Mouse (Mus musculus) midbrain, embryonic 16.5 days (tissue): Measurements from ENCODE around the gene Slc35d2. TPM values are rescaled to one million over a fixed set of nuclear protein-coding genes. Genes with fewer than 3 reads are reported as not detected.

Source experiments
- ATAC-seq: fragments of 200-750 bp; cut with Nextera tagmentation; 2 replicates; pipeline ENCODE4 v1.8.0; 2017; ENCODE audit warnings: moderate TSS enrichment
- H3K27ac ChIP-seq: fragments of 300-500 bp; sonication (generic); 2 replicates; pipeline ENCODE4 v1.5.1; 2014; ENCODE audit warnings: mild to moderate bottlenecking, low read length, mixed read lengths
- H3K27me3 ChIP-seq: fragments of 300-500 bp; sonication (generic); 2 replicates; pipeline ENCODE4 v1.6.1; 2014; ENCODE audit warnings: low read depth, low read length, mixed read lengths; ENCODE audit not compliant: control insufficient read depth, insufficient read depth
- H3K36me3 ChIP-seq: fragments of 300-500 bp; sonication (generic); 2 replicates; pipeline ENCODE4 v1.6.1; 2014; ENCODE audit warnings: mild to moderate bottlenecking, low read length, moderate library complexity, mixed read lengths; ENCODE audit not compliant: control insufficient read depth, insufficient read depth
- H3K4me1 ChIP-seq: fragments of 300-500 bp; sonication (generic); 2 replicates; pipeline ENCODE4 v1.6.1; 2014; ENCODE audit warnings: mild to moderate bottlenecking, low read length, mixed read lengths; ENCODE audit not compliant: control insufficient read depth, insufficient read depth
- H3K4me2 ChIP-seq: fragments of 300-500 bp; sonication (generic); 2 replicates; pipeline ENCODE4 v1.6.1; 2014; ENCODE audit warnings: mild to moderate bottlenecking, low read length, mixed read lengths
- H3K4me3 ChIP-seq: fragments of 300-500 bp; sonication (generic); 2 replicates; pipeline ENCODE4 v1.5.1; 2014; ENCODE audit warnings: low read depth, mild to moderate bottlenecking, low read length, moderate library complexity, mixed read lengths
- H3K9ac ChIP-seq: fragments of 300-500 bp; sonication (generic); 2 replicates; pipeline ENCODE4 v1.6.1; 2014; ENCODE audit warnings: low read depth, low read length, mixed read lengths
- H3K9me3 ChIP-seq: fragments of 300-500 bp; sonication (generic); replicated peaks from 2 replicates; pipeline ENCODE4 v1.6.1; 2014; ENCODE audit warnings: mild to moderate bottlenecking, low read length, mixed read lengths; ENCODE audit not compliant: control insufficient read depth, poor library complexity, severe bottlenecking
- WGBS: fragments of 180-500 bp; shearing (Covaris S2); extraction: QIAGEN DNeasy Blood & Tissue Kit; methylation state at CpG from one replicate; pipeline ENCODE4 v1.1.7; 2014; 5-methylcytosine and 5-hydroxymethylcytosine counted together
- polyA plus RNA-seq: library from polyadenylated mRNA; unstranded; fragments of >200 nt; fragmentation: Nextera tagmentation; extraction: Ambion mirVana; gene quantifications from 2 replicates; pipeline ENCODE4 v1.2.1, GENCODE M21; 2015

Slc35d2 gene
- polyA plus RNA-seq, 1 experiment from 2014 or later = 0.99 TPM

DNA sequence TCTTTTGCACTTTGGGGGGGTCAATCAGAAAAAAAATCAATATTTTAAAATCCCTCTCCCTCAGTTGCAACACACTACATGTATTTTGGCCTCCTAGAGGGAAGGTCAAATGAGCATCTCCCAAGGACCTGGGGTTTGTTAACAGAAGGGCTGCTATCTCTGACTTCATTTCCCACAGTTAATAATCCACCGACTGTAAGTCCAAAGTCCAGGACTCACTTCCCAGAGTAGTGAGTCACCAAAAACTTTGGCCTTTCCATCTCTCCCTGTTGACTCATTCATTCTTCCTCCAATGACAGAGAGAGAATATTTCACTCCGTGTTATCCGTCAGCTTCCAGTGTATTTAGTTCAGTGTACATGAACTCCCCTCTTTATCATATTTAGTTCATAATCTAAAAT, 23.5 kb downstream of the Slc35d2 start:
- WGBS = 91% methylated on average over 3 of the region's 3 CpGs
- no peaks in the 10 kb centered on the region for H3K27me3 ChIP-seq
- ATAC-seq = no peak

DNA sequence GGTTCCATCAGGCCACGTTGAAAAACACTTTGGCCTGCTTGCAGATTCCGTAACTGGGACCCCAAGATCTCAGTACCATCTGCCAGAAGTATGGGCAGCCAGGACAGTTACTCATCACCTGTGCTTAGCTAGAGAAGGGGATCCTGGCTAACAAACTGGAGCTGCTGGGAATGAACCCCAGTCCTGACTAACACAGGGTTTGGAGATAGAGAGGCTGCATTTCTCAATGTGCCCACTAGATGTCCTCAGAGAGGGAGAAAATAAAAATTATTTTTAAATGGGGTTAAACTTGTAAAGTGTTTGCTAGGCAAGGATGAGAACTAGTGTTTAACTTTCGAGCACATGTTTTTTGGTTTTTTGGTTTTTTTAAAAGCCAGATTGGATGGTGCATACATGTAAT, 29.0 kb downstream of the Slc35d2 start:
- H3K4me1 ChIP-seq = no peaks in the 10 kb centered on the region
- no peaks in the 10 kb centered on the region for H3K9me3 ChIP-seq
- no peak overlapping the region for H3K27ac ChIP-seq
- no peaks in the 10 kb centered on the region for H3K27me3 ChIP-seq
- no peaks in the 10 kb centered on the region for H3K36me3 ChIP-seq
- 0 out of 2 replicates have a peak, but pooled peaks have one; percentile 42 for ATAC-seq
- WGBS = 73% methylated on average over 3 of the region's 3 CpGs
- H3K9ac ChIP-seq = no peak overlapping the region
- no peak overlapping the region for H3K4me2 ChIP-seq
- H3K4me3 ChIP-seq = no peak overlapping the region

More for the DNA sequence above, 23.5 kb downstream of the Slc35d2 start:
- no peaks in the 10 kb centered on the region for H3K36me3 ChIP-seq
- no peak overlapping the region for H3K4me2 ChIP-seq
- H3K4me3 ChIP-seq = no peak overlapping the region
- no peaks in the 10 kb centered on the region; the same call in 1 of the 2 replicates for H3K4me1 ChIP-seq
- no peaks in the 10 kb centered on the region for H3K9me3 ChIP-seq
- H3K27ac ChIP-seq = no peak overlapping the region
- H3K9ac ChIP-seq = no peak overlapping the region

DNA sequence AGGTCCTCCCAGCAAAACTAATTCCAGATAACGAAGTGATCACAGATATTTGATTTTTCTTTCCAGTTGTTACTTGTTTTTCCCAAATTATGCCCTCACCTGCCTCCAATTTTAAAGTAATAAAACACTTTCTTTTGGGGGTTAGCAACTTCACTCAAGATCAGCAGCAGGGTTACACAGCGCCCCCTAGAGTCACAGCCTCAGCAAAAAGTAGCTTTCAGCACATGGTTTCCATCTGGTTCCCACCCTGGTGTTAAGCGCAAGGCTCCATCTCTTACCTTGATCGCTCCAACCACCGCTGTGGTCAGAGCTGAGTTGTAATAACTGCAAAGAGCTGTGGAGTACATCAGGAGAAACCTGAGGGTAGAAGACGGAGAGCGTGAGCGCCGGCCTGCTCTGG, 30.2 kb downstream of the Slc35d2 start:
- Histone ChIP-seq H3K4me2 (no peak overlapping the region), H3K36me3 (no peaks in the 10 kb centered on the region), H3K4me1 (no peaks in the 10 kb centered on the region), H3K9me3 (no peaks in the 10 kb centered on the region), H3K4me3 (no peak overlapping the region), H3K27ac (no peak overlapping the region), H3K27me3 (no peaks in the 10 kb centered on the region), H3K9ac (no peak overlapping the region)
- WGBS = 75% methylated on average over 9 of the region's 9 CpGs
- no peak for ATAC-seq

DNA sequence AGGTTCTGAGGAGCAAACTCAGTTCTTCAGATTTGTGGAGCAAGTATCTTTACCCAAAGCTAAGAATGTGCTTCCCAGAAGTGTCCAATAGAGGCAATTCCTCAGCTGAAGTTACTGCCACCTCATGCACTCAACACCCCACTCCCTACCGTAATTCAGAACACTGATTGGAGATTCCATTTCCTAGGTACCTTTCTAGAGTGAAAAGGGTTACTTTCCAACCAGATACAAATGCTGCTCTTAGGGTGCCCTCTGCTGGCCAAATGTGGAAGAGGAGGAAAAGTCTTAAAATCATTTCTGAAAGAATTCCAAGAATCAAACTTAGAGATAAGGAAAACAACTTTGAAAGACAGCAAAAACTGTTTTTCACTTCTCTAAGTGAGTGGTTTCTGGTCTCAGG, 35.8 kb downstream of the Slc35d2 start:
- WGBS = 9% methylated on average over 1 of the region's 1 CpGs
- no peak overlapping the region for H3K27ac ChIP-seq
- H3K4me3 ChIP-seq = no peak overlapping the region
- no peaks in the 10 kb centered on the region for H3K27me3 ChIP-seq
- no peaks in the 10 kb centered on the region for H3K36me3 ChIP-seq
- H3K9me3 ChIP-seq = no peaks in the 10 kb centered on the region
- no peak overlapping the region for H3K9ac ChIP-seq
- H3K4me1 ChIP-seq = no peaks in the 10 kb centered on the region
- H3K4me2 ChIP-seq = no peak overlapping the region
- peak; percentile 68 for ATAC-seq

DNA sequence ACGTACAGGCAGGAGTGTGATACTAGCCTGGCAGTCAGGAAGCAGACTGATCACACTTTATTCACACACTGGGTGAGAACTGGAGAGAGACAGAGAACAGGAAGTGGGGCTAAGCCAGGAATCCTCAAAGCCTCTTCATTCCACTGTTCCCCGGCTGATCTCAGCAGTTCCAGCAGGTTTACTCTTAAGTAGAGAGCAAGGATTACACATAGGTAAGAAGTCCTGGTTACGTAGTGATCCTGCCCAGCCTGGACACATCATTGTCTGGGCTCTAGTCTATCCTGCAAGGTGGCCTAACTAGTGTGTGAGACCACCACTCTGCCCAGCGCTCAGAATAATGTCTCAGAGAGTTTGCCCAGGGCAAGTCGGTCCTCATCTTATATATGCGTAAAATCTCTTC, 36.4 kb downstream of the Slc35d2 start:
- H3K36me3 ChIP-seq = no peaks in the 10 kb centered on the region
- H3K4me3 ChIP-seq = no peak overlapping the region
- ATAC-seq = peak; percentile 39; the same call in 1 of the 2 replicates
- H3K27ac ChIP-seq = no peak overlapping the region
- no peak overlapping the region for H3K9ac ChIP-seq
- no peaks in the 10 kb centered on the region for H3K9me3 ChIP-seq
- H3K27me3 ChIP-seq = no peaks in the 10 kb centered on the region
- 75% methylated on average over 6 of the region's 6 CpGs for WGBS
- no peaks in the 10 kb centered on the region for H3K4me1 ChIP-seq
- H3K4me2 ChIP-seq = no peak overlapping the region

DNA sequence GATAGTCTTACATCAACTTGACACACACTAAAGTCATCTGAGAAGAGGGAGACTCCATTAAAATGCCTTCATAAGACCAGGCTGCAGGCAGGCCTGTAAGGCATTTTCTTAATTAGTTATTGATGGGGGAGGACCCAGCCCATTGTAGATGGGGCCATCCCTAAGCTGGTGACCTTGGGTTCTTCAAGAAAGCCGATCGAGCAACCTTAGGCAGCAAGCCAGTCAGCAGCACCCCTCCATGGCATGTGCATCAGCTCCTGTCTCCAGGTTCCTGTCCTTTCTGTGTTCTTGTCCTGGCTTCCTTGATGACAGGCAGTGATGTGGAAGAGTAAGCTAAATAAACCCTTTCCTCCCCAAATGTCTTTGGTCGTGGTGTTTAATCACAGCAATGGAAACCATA, 37.0 kb downstream of the Slc35d2 start:
- H3K4me2 ChIP-seq = no peak overlapping the region
- no peak overlapping the region for H3K4me3 ChIP-seq
- H3K9me3 ChIP-seq = no peaks in the 10 kb centered on the region
- H3K4me1 ChIP-seq = no peaks in the 10 kb centered on the region
- 61% methylated on average over 3 of the region's 3 CpGs for WGBS
- H3K36me3 ChIP-seq = no peaks in the 10 kb centered on the region
- H3K27ac ChIP-seq = no peak overlapping the region
- ATAC-seq = no peak
- H3K27me3 ChIP-seq = no peaks in the 10 kb centered on the region
- H3K9ac ChIP-seq = no peak overlapping the region

DNA sequence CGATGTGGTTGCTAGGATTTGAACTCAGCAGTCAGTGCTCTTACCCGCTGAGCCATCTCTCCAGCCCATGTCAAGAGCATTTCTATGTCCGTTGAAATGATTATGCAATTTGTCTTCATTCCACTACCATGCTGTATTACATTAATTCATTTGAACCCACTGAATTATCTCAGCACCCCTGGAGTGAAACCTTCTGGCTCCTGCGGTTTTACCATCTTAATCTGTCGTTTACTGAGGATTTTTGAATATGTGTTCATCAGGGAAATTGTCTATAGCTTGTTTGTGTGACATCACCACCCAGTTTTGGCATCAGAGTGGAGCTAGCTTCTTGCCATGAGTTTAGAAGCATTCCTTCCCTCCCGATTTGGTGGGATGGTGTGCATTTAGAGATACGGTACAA, 38.2 kb downstream of the Slc35d2 start:
- Histone ChIP-seq H3K27ac (no peak overlapping the region), H3K36me3 (no peaks in the 10 kb centered on the region), H3K9ac (no peak overlapping the region), H3K9me3 (no peaks in the 10 kb centered on the region), H3K4me3 (no peak overlapping the region), H3K4me1 (no peaks in the 10 kb centered on the region), H3K27me3 (no peaks in the 10 kb centered on the region), H3K4me2 (no peak overlapping the region)
- ATAC-seq = no peak
- WGBS = 47% methylated on average over 7 of the region's 7 CpGs

DNA sequence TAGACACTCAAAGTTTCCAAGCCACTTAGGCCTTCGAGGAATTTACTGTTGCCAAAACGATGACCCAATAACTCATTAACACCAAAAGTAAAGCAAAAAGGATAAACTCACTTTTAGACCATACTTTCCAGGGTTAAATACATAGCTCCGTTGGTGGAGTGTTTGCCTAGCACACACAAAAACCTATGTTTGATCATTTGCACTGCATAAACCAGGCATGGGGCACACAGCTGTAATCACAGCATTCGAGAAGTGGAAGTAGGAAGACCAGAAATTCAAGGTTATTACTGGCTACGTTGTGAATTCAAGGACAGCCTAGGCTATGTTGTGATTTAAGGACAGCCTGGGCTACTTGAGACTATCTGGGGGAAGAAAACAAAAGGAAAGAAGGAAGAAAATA, 38.9 kb downstream of the Slc35d2 start:
- Histone ChIP-seq H3K4me2 (no peak overlapping the region), H3K9me3 (no peaks in the 10 kb centered on the region), H3K4me3 (no peak overlapping the region), H3K36me3 (no peaks in the 10 kb centered on the region), H3K27ac (no peak overlapping the region), H3K27me3 (no peaks in the 10 kb centered on the region), H3K4me1 (no peaks in the 10 kb centered on the region), H3K9ac (no peak overlapping the region)
- 88% methylated on average over 5 of the region's 5 CpGs for WGBS
- ATAC-seq = no peak

DNA sequence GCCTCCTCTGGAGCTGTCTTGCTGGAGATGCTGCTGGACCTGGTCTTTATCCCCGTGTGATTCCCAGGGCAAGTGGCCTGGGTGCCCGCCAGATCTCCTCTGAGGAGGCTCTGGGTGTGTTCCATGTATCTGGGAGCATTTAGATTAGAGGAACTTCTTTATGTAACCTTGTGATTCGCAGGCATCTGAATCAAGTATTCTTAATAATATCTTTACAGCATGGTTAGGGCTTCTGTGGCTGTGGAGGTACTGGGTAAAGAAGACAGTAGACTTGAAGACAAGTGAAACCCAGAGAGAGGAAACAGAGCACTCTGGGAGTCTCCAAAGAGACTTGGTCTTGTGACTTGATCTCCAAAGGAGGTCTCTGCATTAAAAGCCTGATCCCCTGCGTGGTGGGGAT, 40.0 kb downstream of the Slc35d2 start, which contains the start of gene Hsd17b3:
Hsd17b3 (minus strand) TSS at position 101 of the 400 bp plus-strand sequence.
- 80% methylated on average over 4 of the region's 4 CpGs for WGBS
- no peak within 1 kb of the TSS for H3K4me2 ChIP-seq
- no peaks in the 10 kb centered on the region for H3K9me3 ChIP-seq
- H3K4me1 ChIP-seq = no peaks in the 10 kb centered on the region
- H3K4me3 ChIP-seq = no peak within 1 kb of the TSS
- ATAC-seq = no peak
- H3K27ac ChIP-seq = no peak within 1 kb of the TSS
- H3K27me3 ChIP-seq = no peaks in the 10 kb centered on the region
- no peaks in the 10 kb centered on the region for H3K36me3 ChIP-seq
- H3K9ac ChIP-seq = no peak within 1 kb of the TSS
